Mouse (Mus musculus): Measurements from ENCODE around the gene Zfp846. TPM values are rescaled to one million over a fixed set of nuclear protein-coding genes. Genes with fewer than 3 reads are reported as not detected.

Zfp846 gene
- polyA plus RNA-seq, 2 experiments: 1.6 to 2.3 TPM

DNA sequence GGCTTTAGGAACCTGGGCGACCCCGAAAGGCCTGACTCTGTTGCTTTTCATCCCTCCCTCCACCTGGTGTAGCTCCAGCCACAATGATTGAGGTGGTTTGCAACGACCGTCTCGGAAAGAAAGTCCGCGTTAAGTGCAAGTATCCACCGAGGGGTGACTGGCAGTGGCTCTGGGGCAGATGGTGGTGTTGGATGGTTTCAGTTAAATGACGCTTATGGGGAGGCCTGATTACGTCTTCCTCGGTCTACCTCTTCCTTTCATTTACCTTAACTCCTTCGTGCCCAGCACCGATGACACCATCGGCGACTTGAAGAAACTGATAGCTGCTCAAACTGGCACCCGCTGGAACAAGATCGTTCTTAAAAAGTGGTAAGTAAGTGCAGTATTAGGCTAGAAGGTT is 64.0 kb downstream of the Zfp846 start:
- TF ChIP-seq EP300 (IDR thresholded peaks at IDR 0.05; ENCODE audit: low read depth) (no peak), CTCF (IDR thresholded peaks at IDR 0.05; ENCODE audit: low read depth) (no peak)
- Histone ChIP-seq H3K9ac (replicated peaks) (peak overlapping the region; percentile 93), H3K9me3 (ENCODE audit: control insufficient read depth, low read length) (no peaks in the 10 kb centered on the region), H3K4me2 (ENCODE audit: low read depth) (peak overlapping the region; percentile 98), H3K4me1 (replicated peaks; ENCODE audit: control insufficient read depth in 2 of 2, insufficient read depth in 2 of 2, low read length in 1 of 2) (peaks cover 6 to 27% of the 10 kb centered on the region in 2 experiments), H3K36me3 (replicated peaks; ENCODE audit: control insufficient read depth, insufficient read depth, low read depth) (peaks cover 4% of the 10 kb centered on the region; the same call in 1 of the 2 replicates), H3K27me3 (ENCODE audit: control insufficient read depth, insufficient read depth, low read length) (no peaks in the 10 kb centered on the region), H3K4me3 (ENCODE audit: insufficient read depth in 1 of 2, low read depth in 2 of 2, low read length in 2 of 2) (peak overlapping the region; percentile 94 to 97), H3K27ac (peak overlapping the region; percentile 74)
- ATAC-seq (ENCODE audit: insufficient read depth) (no peak), DNase-seq (ENCODE audit: low read depth in 3 of 3, low spot score in 3 of 3) (no peak)
- 1% methylated on average over 17 of the region's 17 CpGs for WGBS (ENCODE audit: insufficient replicate concordance)

DNA sequence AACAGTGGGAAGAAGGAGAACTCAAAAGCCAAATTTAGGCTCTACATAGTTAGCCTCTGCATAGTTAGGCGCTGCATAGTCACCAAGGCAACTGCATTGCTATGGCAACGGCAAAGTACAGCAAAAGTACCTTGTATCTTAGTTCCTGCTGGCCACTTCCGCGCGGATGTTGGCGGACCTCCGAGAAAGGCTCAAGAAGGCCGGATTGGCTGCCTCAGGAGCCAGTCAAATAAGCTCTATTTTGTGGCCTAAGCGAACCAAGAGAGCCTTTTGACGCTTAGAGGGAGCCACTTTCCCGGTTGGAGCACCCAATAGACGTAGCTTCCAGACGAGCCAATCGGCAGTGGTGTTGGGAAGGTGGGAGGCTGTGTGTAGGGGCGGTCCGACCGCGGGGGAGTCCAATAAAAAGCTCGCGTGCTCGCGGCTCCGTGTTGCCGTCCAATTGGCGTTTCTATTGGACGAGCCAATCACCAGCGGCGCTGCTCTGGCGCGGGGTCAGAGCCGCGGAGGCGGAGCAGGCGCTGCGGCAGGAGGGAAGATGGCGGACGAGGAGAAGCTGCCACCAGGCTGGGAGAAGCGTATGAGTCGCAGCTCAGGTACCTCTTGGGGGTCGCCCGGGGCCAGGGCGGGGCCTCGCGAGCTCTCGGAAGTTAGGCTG is 70.6 kb downstream of the Zfp846 start, which contains the start of gene Pin1:
Gene Pin1 (plus strand): TSS at position 494 of the 658 bp plus-strand sequence.
- H3K9me3 ChIP-seq (ENCODE audit: control insufficient read depth, low read length): no peaks in the 10 kb centered on the region
- no peak; the same call in 1 of the 2 replicates for TF ChIP-seq EP300 (IDR thresholded peaks at IDR 0.05; ENCODE audit: low read depth)
- TF ChIP-seq CTCF (IDR thresholded peaks at IDR 0.05; ENCODE audit: low read depth): no peak
- no peaks in the 10 kb centered on the region for H3K27me3 ChIP-seq (ENCODE audit: control insufficient read depth, insufficient read depth, low read length)
- ATAC-seq (ENCODE audit: insufficient read depth) (peak; percentile 97), DNase-seq (ENCODE audit: low read depth in 3 of 3, low spot score in 3 of 3) (peak; percentile 99)
- H3K4me2 ChIP-seq (ENCODE audit: low read depth): peak within 1 kb of the TSS; percentile 90
- peak within 1 kb of the TSS; percentile 80 for H3K9ac ChIP-seq (replicated peaks)
- peaks cover 17% of the 10 kb centered on the region for H3K36me3 ChIP-seq (replicated peaks; ENCODE audit: control insufficient read depth, insufficient read depth, low read depth)
- peaks cover 21 to 39% of the 10 kb centered on the region in 2 experiments for H3K4me1 ChIP-seq (replicated peaks; ENCODE audit: control insufficient read depth in 2 of 2, insufficient read depth in 2 of 2, low read length in 1 of 2)
- H3K4me3 ChIP-seq (ENCODE audit: insufficient read depth in 1 of 2, low read depth in 2 of 2, low read length in 2 of 2): peak within 1 kb of the TSS; percentile 76 to 92
- WGBS (ENCODE audit: insufficient replicate concordance): under 1% methylated on average over 40 of the region's 45 CpGs
- peak within 1 kb of the TSS; percentile 56 for H3K27ac ChIP-seq

- H3K4me1 ChIP-seq (replicated peaks; ENCODE audit: control insufficient read depth in 2 of 2, insufficient read depth in 2 of 2, low read length in 1 of 2): peaks cover 21 to 39% of the 10 kb centered on the region in 2 experiments
- H3K9ac ChIP-seq (replicated peaks): peak overlapping the region; percentile 80
- peak; percentile 21; the same call in 1 of the 2 replicates for ATAC-seq (ENCODE audit: insufficient read depth)
- no peak overlapping the region for H3K27ac ChIP-seq
- H3K36me3 ChIP-seq (replicated peaks; ENCODE audit: control insufficient read depth, insufficient read depth, low read depth): peaks cover 17% of the 10 kb centered on the region
- TF ChIP-seq CTCF (IDR thresholded peaks at IDR 0.05; ENCODE audit: low read depth) (no peak), EP300 (IDR thresholded peaks at IDR 0.05; ENCODE audit: low read depth) (no peak)
- DNase-seq (ENCODE audit: low read depth in 3 of 3, low spot score in 3 of 3): no peak
- under 1% methylated on average over 24 of the region's 25 CpGs for WGBS (ENCODE audit: insufficient replicate concordance)
- peak overlapping the region; percentile 66 for H3K4me2 ChIP-seq (ENCODE audit: low read depth)
- H3K27me3 ChIP-seq (ENCODE audit: control insufficient read depth, insufficient read depth, low read length): no peaks in the 10 kb centered on the region
- no peaks in the 10 kb centered on the region for H3K9me3 ChIP-seq (ENCODE audit: control insufficient read depth, low read length)
- peak overlapping the region; percentile 76 to 92 for H3K4me3 ChIP-seq (ENCODE audit: insufficient read depth in 1 of 2, low read depth in 2 of 2, low read length in 2 of 2)
These were observed 71.2 kb downstream of the Zfp846 start for GRCm38 (mm10) chr9:20652260-20652658.

- WGBS (ENCODE audit: insufficient replicate concordance): 72% methylated on average over 3 of the region's 3 CpGs
- TF ChIP-seq CTCF (IDR thresholded peaks at IDR 0.05; ENCODE audit: low read depth): peak; percentile 13; the same call in 1 of the 2 replicates
- no peak for TF ChIP-seq EP300 (IDR thresholded peaks at IDR 0.05; ENCODE audit: low read depth)
- Histone ChIP-seq H3K4me2 (ENCODE audit: low read depth) (peak overlapping the region; percentile 66), H3K4me1 (replicated peaks; ENCODE audit: control insufficient read depth in 2 of 2, insufficient read depth in 2 of 2, low read length in 1 of 2) (peaks cover 21 to 33% of the 10 kb centered on the region in 2 experiments), H3K9me3 (ENCODE audit: control insufficient read depth, low read length) (no peaks in the 10 kb centered on the region), H3K4me3 (ENCODE audit: insufficient read depth in 1 of 2, low read depth in 2 of 2, low read length in 2 of 2) (no peak overlapping the region), H3K27ac (no peak overlapping the region), H3K27me3 (ENCODE audit: control insufficient read depth, insufficient read depth, low read length) (no peaks in the 10 kb centered on the region), H3K9ac (replicated peaks) (no peak overlapping the region), H3K36me3 (replicated peaks; ENCODE audit: control insufficient read depth, insufficient read depth, low read depth) (peaks cover 22% of the 10 kb centered on the region)
- ATAC-seq (ENCODE audit: insufficient read depth): no peak
- DNase-seq (ENCODE audit: low read depth in 3 of 3, low spot score in 3 of 3): no peak
These were observed 72.8 kb downstream of the Zfp846 start for GRCm38 (mm10) chr9:20653859-20654258.

Other genes starting within 250 kb of the Zfp846 start
- gene Olfr18, start 245.2 kb upstream of the Zfp846 start, polyA plus RNA-seq (2012; rRNA removed): not detected in 2 replicates
- not detected in 2 replicates for gene Olfr18, start 245.2 kb upstream of the Zfp846 start, polyA plus RNA-seq (2014; fragmentation: Nextera tagmentation; extraction: Ambion mirVana)
- gene Zfp560, start 196.1 kb upstream of the Zfp846 start, polyA plus RNA-seq (2012; rRNA removed): 2.5 and 4.1 TPM in 2 replicates
- 11.9 and 14.1 TPM in 2 replicates for gene Zfp560, start 196.1 kb upstream of the Zfp846 start, polyA plus RNA-seq (2014; fragmentation: Nextera tagmentation; extraction: Ambion mirVana)
- gene Zfp26, start 121.1 kb upstream of the Zfp846 start, polyA plus RNA-seq (2012; rRNA removed): 1.5 and 1.8 TPM in 2 replicates
- gene Zfp26, start 121.1 kb upstream of the Zfp846 start, polyA plus RNA-seq (2014; fragmentation: Nextera tagmentation; extraction: Ambion mirVana): 3.4 and 6.0 TPM in 2 replicates
- 2.4 and 3.4 TPM in 2 replicates for gene Zfp426, start 88.5 kb upstream of the Zfp846 start, polyA plus RNA-seq (2012; rRNA removed)
- gene Zfp426, start 88.5 kb upstream of the Zfp846 start, polyA plus RNA-seq (2014; fragmentation: Nextera tagmentation; extraction: Ambion mirVana): 7.2 and 7.3 TPM in 2 replicates
- 3.6 and 5.0 TPM in 2 replicates for gene Zfp266, start 59.9 kb upstream of the Zfp846 start, polyA plus RNA-seq (2012; rRNA removed)
- 8.7 and 10.8 TPM in 2 replicates for gene Zfp266, start 59.9 kb upstream of the Zfp846 start, polyA plus RNA-seq (2014; fragmentation: Nextera tagmentation; extraction: Ambion mirVana)
- 203 and 296 TPM in 2 replicates for gene Ubl5, start 61.6 kb downstream of the Zfp846 start, polyA plus RNA-seq (2012; rRNA removed)
- 264 and 272 TPM in 2 replicates for gene Ubl5, start 61.6 kb downstream of the Zfp846 start, polyA plus RNA-seq (2014; fragmentation: Nextera tagmentation; extraction: Ambion mirVana)
- 7.0 TPM in 2 replicates for gene Fbxl12, start 63.5 kb downstream of the Zfp846 start, polyA plus RNA-seq (2012; rRNA removed)
- 2.3 and 2.6 TPM in 2 replicates for gene Fbxl12, start 63.5 kb downstream of the Zfp846 start, polyA plus RNA-seq (2014; fragmentation: Nextera tagmentation; extraction: Ambion mirVana)
- gene Pin1, start 70.8 kb downstream of the Zfp846 start, polyA plus RNA-seq (2012; rRNA removed): 8.0 and 12.5 TPM in 2 replicates
- gene Pin1, start 70.8 kb downstream of the Zfp846 start, polyA plus RNA-seq (2014; fragmentation: Nextera tagmentation; extraction: Ambion mirVana): 26.5 and 27.1 TPM in 2 replicates
- gene Olfm2, start 165.1 kb downstream of the Zfp846 start, polyA plus RNA-seq (2012; rRNA removed): 0.06 and 0.18 TPM in 2 replicates
- 0.10 TPM in 1 of 2 replicates, not detected in the other for gene Olfm2, start 165.1 kb downstream of the Zfp846 start, polyA plus RNA-seq (2014; fragmentation: Nextera tagmentation; extraction: Ambion mirVana)
- 0.05 and 0.08 TPM in 2 replicates for gene Col5a3, start 233.8 kb downstream of the Zfp846 start, polyA plus RNA-seq (2012; rRNA removed)
- gene Col5a3, start 233.8 kb downstream of the Zfp846 start, polyA plus RNA-seq (2014; fragmentation: Nextera tagmentation; extraction: Ambion mirVana): 0.03 and 0.10 TPM in 2 replicates
- gene Rdh8, start 237.2 kb downstream of the Zfp846 start, polyA plus RNA-seq (2012; rRNA removed): not detected in 2 replicates
- gene Rdh8, start 237.2 kb downstream of the Zfp846 start, polyA plus RNA-seq (2014; fragmentation: Nextera tagmentation; extraction: Ambion mirVana): not detected in 2 replicates

Measured in liver, embryonic 14.5 days (tissue).